Mouse (Mus musculus) cerebral cortex, adult 2 months (tissue): Measurements from ENCODE around the gene Hes1.

Experiments used
- WGBS: fragments of 180-500 bp; shearing (Covaris S2); methylation state at CpG from one replicate; pipeline ENCODE4 v1.1.7; 2018; 5-methylcytosine and 5-hydroxymethylcytosine counted together

Gene Hes1

GRCm38 (mm10) chr16:30069950-30070770 is 6.0 kb downstream of the Hes1 start:
- 1% methylated on average over 77 of the region's 82 CpGs for WGBS

GRCm38 (mm10) chr16:30070771-30071191 is 6.6 kb downstream of the Hes1 start:
- WGBS, result 16% methylated on average over 12 of the region's 12 CpGs

- 97% methylated on average over 1 of the region's 1 CpGs for WGBS
Measured at GRCm38 (mm10) chr16:30073317-30073716, 9.1 kb downstream of the Hes1 start.

GRCm38 (mm10) chr16:30081498-30081897 is 17.3 kb downstream of the Hes1 start:
- WGBS, result 83% methylated on average over 4 of the region's 4 CpGs

- WGBS, result 90% methylated on average over 4 of the region's 4 CpGs
Measured at GRCm38 (mm10) chr16:30081980-30082379, 17.8 kb downstream of the Hes1 start.

- WGBS, result 96% methylated on average over 8 of the region's 8 CpGs
Measured at GRCm38 (mm10) chr16:30082965-30083364, 18.8 kb downstream of the Hes1 start.

GRCm38 (mm10) chr16:30083536-30083935 is 19.4 kb downstream of the Hes1 start:
- 67% methylated on average over 3 of the region's 3 CpGs for WGBS

GRCm38 (mm10) chr16:30088646-30089045 is 24.5 kb downstream of the Hes1 start:
- WGBS, result 98% methylated on average over 5 of the region's 5 CpGs

GRCm38 (mm10) chr16:30090200-30090865 is 26.1 kb downstream of the Hes1 start:
- 93% methylated on average over 9 of the region's 9 CpGs for WGBS

GRCm38 (mm10) chr16:30096050-30096449 is 31.9 kb downstream of the Hes1 start:
- 76% methylated on average over 3 of the region's 3 CpGs for WGBS

GRCm38 (mm10) chr16:30096475-30096874 is 32.3 kb downstream of the Hes1 start:
- WGBS, result 42% methylated on average over 7 of the region's 7 CpGs

- 72% methylated on average over 5 of the region's 5 CpGs for WGBS
Measured at GRCm38 (mm10) chr16:30099124-30099523, 34.9 kb downstream of the Hes1 start.

GRCm38 (mm10) chr16:30102149-30102915 is 38.1 kb downstream of the Hes1 start:
- WGBS, result 66% methylated on average over 10 of the region's 10 CpGs

GRCm38 (mm10) chr16:30102982-30103381 is 38.8 kb downstream of the Hes1 start:
- 53% methylated on average over 3 of the region's 3 CpGs for WGBS

- WGBS, result 74% methylated on average over 6 of the region's 6 CpGs
Measured at GRCm38 (mm10) chr16:30103495-30103894, 39.3 kb downstream of the Hes1 start.

GRCm38 (mm10) chr16:30104363-30104762 is 40.2 kb downstream of the Hes1 start:
- 91% methylated on average over 3 of the region's 3 CpGs for WGBS

GRCm38 (mm10) chr16:30105476-30105875 is 41.3 kb downstream of the Hes1 start:
- 74% methylated on average over 7 of the region's 7 CpGs for WGBS

GRCm38 (mm10) chr16:30108167-30108566 is 44.0 kb downstream of the Hes1 start:
- 93% methylated on average over 11 of the region's 11 CpGs for WGBS

GRCm38 (mm10) chr16:30110466-30110865 is 46.3 kb downstream of the Hes1 start:
- WGBS, result 95% methylated on average over 3 of the region's 3 CpGs

GRCm38 (mm10) chr16:30111566-30111965 is 47.4 kb downstream of the Hes1 start:
- WGBS, result 97% methylated on average over 2 of the region's 2 CpGs

GRCm38 (mm10) chr16:30113170-30113569 is 49.0 kb downstream of the Hes1 start:
- 61% methylated on average over 3 of the region's 3 CpGs for WGBS

- 84% methylated on average over 8 of the region's 8 CpGs for WGBS
Measured at GRCm38 (mm10) chr16:30113800-30114199, 49.6 kb downstream of the Hes1 start.
